Mouse (Mus musculus) cerebellum, adult 2 months (tissue): ENCODE results near the gene Tns1. TPM values are rescaled to one million over a fixed set of nuclear protein-coding genes. Genes with fewer than 3 reads are reported as not detected.
A peak's percentile ranks its signal among the peaks of the same experiment; 100 is the strongest.
"Not testable (repeated sequence)": the region's sequence is repeated elsewhere in the genome, so short reads cannot be mapped to it uniquely, and the experiment has no call there.

Source experiments
- DNase-seq, 2 experiments: peaks; one replicate each; pipeline ENCODE4 v3.0.0; 2021
- H3K27ac ChIP-seq: fragments of 200-500 bp; 2 replicates; pipeline ENCODE4 v1.5.1; 2012; ENCODE audit warnings: low read length, control low read depth, inconsistent platforms; ENCODE audit not compliant: insufficient read depth
- H3K27me3 ChIP-seq: fragments of 200-500 bp; 2 replicates; pipeline ENCODE4 v1.6.1; 2012; ENCODE audit warnings: inconsistent platforms, mild to moderate bottlenecking, low read length, moderate library complexity; ENCODE audit not compliant: control insufficient read depth, insufficient read depth
- H3K4me1 ChIP-seq: fragments of 200-500 bp; 2 replicates; pipeline ENCODE4 v1.6.1; 2011; ENCODE audit warnings: low read length; ENCODE audit not compliant: control insufficient read depth, insufficient read depth
- H3K4me3 ChIP-seq: fragments of 200-500 bp; replicated peaks from 2 replicates; pipeline ENCODE3; 2011; ENCODE audit warnings: mild to moderate bottlenecking, low read depth, low read length, control low read depth; ENCODE audit not compliant: insufficient read depth
- CTCF ChIP-seq: fragments of 200-500 bp; IDR thresholded peaks from 2 replicates; pipeline ENCODE4 v1.5.1; 2011; ENCODE audit warnings: low read depth, mild to moderate bottlenecking, control low read depth, low read length, moderate library complexity, borderline replicate concordance; ENCODE audit not compliant: insufficient read depth
- POLR2A ChIP-seq: fragments of 200-500 bp; IDR thresholded peaks from 2 replicates; pipeline ENCODE4 v1.6.1; 2011; ENCODE audit warnings: low read length, control low read depth, borderline replicate concordance; ENCODE audit not compliant: insufficient read depth
- WGBS: fragments of 180-500 bp; shearing (Covaris S2); methylation state at CpG from one replicate; pipeline ENCODE4 v1.1.7; 2018; 5-methylcytosine and 5-hydroxymethylcytosine counted together
- polyA plus RNA-seq: library from polyadenylated mRNA; depleted of rRNA; stranded (reverse); fragments of >200 nt; gene quantifications from 2 replicates; pipeline ENCODE4 v1.2.3, GENCODE M21; 2012; rRNA removed

Tns1 gene
- 23.4 and 25.1 TPM in 2 replicates for polyA plus RNA-seq

GRCm38 (mm10) chr1:74124021-74124981, at the start of gene Tns1:
TSS of gene Tns1 (minus strand) at chr1:74124449.
- TF ChIP-seq POLR2A (no peak), CTCF (no peak)
- no peak for DNase-seq
- Histone ChIP-seq H3K4me1 (0 out of 2 replicates have a peak, but pooled peaks cover 3% of the 10 kb centered on the region), H3K4me3 (peak within 1 kb of the TSS; percentile 45), H3K27ac (no peak within 1 kb of the TSS), H3K27me3 (peaks cover 6% of the 10 kb centered on the region; the same call in 1 of the 2 replicates)
- WGBS: 4% methylated on average over 84 of the region's 84 CpGs

GRCm38 (mm10) chr1:74172722-74173121, 48.5 kb upstream of the Tns1 start:
- Histone ChIP-seq H3K27me3 (no peaks in the 10 kb centered on the region), H3K4me1 (no peaks in the 10 kb centered on the region)
- TF ChIP-seq POLR2A: no peak
- no peak for TF ChIP-seq CTCF

GRCm38 (mm10) chr1:74169721-74170120, 45.5 kb upstream of the Tns1 start:
- Histone ChIP-seq H3K4me1 (no peaks in the 10 kb centered on the region), H3K4me3 (no peak overlapping the region), H3K27me3 (no peaks in the 10 kb centered on the region), H3K27ac (no peak overlapping the region)
- DNase-seq: no peak
- WGBS: 95% methylated on average over 3 of the region's 3 CpGs
- TF ChIP-seq POLR2A: no peak
- TF ChIP-seq CTCF: no peak

More at GRCm38 (mm10) chr1:74172722-74173121, 48.5 kb upstream of the Tns1 start:
- 85% methylated on average over 3 of the region's 3 CpGs for WGBS
- H3K4me3 ChIP-seq: no peak overlapping the region
- H3K27ac ChIP-seq: no peak overlapping the region
- DNase-seq: no peak

- 44% methylated on average over 5 of the region's 5 CpGs for WGBS
These were observed 42.9 kb upstream of the Tns1 start for GRCm38 (mm10) chr1:74167136-74167535.

GRCm38 (mm10) chr1:74160036-74160435, 35.8 kb upstream of the Tns1 start:
- Histone ChIP-seq H3K27ac (no peak overlapping the region), H3K4me3 (no peak overlapping the region), H3K4me1 (no peaks in the 10 kb centered on the region), H3K27me3 (no peaks in the 10 kb centered on the region)
- TF ChIP-seq CTCF (no peak), POLR2A (no peak)
- DNase-seq: no peak
- WGBS: 76% methylated on average over 2 of the region's 2 CpGs

More at GRCm38 (mm10) chr1:74167136-74167535, 42.9 kb upstream of the Tns1 start:
- H3K27ac ChIP-seq: no peak overlapping the region
- TF ChIP-seq CTCF (no peak), POLR2A (no peak)
- H3K4me1 ChIP-seq: no peaks in the 10 kb centered on the region
- DNase-seq: peak; percentile 11 to 16
- no peaks in the 10 kb centered on the region for H3K27me3 ChIP-seq
- no peak overlapping the region for H3K4me3 ChIP-seq

- H3K4me1 ChIP-seq, H3K27me3 ChIP-seq, H3K27ac ChIP-seq, DNase-seq, H3K4me3 ChIP-seq: not testable (repeated sequence)
- WGBS: 82% methylated on average over 5 of the region's 5 CpGs
These were observed 35.4 kb upstream of the Tns1 start for GRCm38 (mm10) chr1:74159613-74160012.

GRCm38 (mm10) chr1:74156381-74156910, 32.2 kb upstream of the Tns1 start:
- Histone ChIP-seq H3K4me1 (no peaks in the 10 kb centered on the region), H3K4me3 (no peak overlapping the region), H3K27me3 (no peaks in the 10 kb centered on the region), H3K27ac (no peak overlapping the region)
- DNase-seq: no peak
- TF ChIP-seq POLR2A (no peak), CTCF (no peak)
- WGBS: 83% methylated on average over 14 of the region's 14 CpGs
